Mouse (Mus musculus): ENCODE results near the gene Shc1. TPM values are rescaled to one million over a fixed set of nuclear protein-coding genes. Genes with fewer than 3 reads are reported as not detected.
A peak's percentile ranks its signal among the peaks of the same experiment; 100 is the strongest.

Gene Shc1
- total and polyA plus RNA-seq, 2 experiments: 37.7 to 56.8 TPM

DNA sequence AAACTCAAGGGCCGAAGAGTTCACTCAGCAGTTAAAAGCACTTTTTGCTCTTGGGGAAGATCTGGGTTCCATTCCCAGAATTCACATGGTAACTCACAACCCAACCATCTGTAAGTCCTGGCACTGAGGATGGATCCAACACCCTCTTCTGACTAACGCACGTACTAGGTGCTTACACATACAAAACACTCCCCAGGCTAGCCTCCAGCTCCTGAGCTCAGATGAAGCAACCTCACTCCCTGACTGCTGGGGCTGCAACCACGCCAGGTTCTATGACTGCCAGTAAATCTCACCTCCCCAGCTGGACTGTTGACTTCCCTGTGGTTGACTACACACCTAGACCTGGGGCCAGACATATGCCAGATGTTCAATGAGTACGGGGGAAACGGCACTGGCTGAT lies 11.4 kb upstream of the Shc1 start:
- H3K27ac ChIP-seq (replicated peaks; ENCODE audit: insufficient read depth, low read depth, low read length): peak overlapping the region; percentile 55
- H3K79me2 ChIP-seq (ENCODE audit: control insufficient read depth, insufficient read depth, low read length): peaks cover 5% of the 10 kb centered on the region; the same call in 1 of the 2 replicates
- no peaks in the 10 kb centered on the region for H3K27me3 ChIP-seq (ENCODE audit: control insufficient read depth, insufficient read depth, low read length)
- H3K36me3 ChIP-seq (ENCODE audit: control insufficient read depth, insufficient read depth, low read length): peaks cover 10% of the 10 kb centered on the region; the same call in 1 of the 2 replicates
- TF ChIP-seq CTCF (IDR thresholded peaks at IDR 0.05; ENCODE audit: low read depth, low read length): no peak
- no peak for TF ChIP-seq POLR2A (IDR thresholded peaks at IDR 0.05; ENCODE audit: extremely low read depth, insufficient read depth, low read length)
- no peak overlapping the region for H3K9ac ChIP-seq (ENCODE audit: low read depth, low read length)
- no peak overlapping the region for H3K4me3 ChIP-seq (ENCODE audit: insufficient read depth, low read depth, low read length)
- WGBS: 35% methylated on average over 6 of the region's 6 CpGs
- H3K4me1 ChIP-seq (ENCODE audit: control insufficient read depth, insufficient read depth, low read length): peaks cover 24% of the 10 kb centered on the region
- DNase-seq (ENCODE audit: extremely low read depth, low read depth, low spot score): peak; percentile 91

DNA sequence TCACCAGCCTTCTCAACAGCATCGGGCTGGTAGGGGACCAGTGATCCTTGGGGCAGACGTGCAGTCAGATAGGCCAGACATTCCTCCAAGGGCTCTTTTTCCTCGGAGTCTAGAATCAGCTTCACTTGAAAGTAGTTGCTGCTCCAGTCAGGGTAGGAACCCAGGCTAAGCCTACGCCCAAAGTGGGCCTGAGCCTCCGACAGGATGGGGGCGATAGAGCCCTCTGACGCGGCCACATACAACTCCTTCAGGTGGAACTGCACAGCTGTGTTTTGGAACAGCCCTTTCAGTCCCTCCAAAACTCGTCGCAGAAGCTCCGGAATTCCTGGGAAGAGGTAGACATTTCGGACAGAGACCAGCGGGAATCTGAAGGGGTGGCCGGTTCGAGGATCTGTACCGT lies 9.8 kb upstream of the Shc1 start:
- peaks cover 24% of the 10 kb centered on the region for H3K4me1 ChIP-seq (ENCODE audit: control insufficient read depth, insufficient read depth, low read length)
- no peak overlapping the region for H3K4me3 ChIP-seq (ENCODE audit: insufficient read depth, low read depth, low read length)
- no peak overlapping the region for H3K27ac ChIP-seq (replicated peaks; ENCODE audit: insufficient read depth, low read depth, low read length)
- H3K27me3 ChIP-seq (ENCODE audit: control insufficient read depth, insufficient read depth, low read length): no peaks in the 10 kb centered on the region
- DNase-seq (ENCODE audit: extremely low read depth, low read depth, low spot score): no peak
- TF ChIP-seq CTCF (IDR thresholded peaks at IDR 0.05; ENCODE audit: low read depth, low read length): no peak
- peaks cover 7% of the 10 kb centered on the region; the same call in 1 of the 2 replicates for H3K36me3 ChIP-seq (ENCODE audit: control insufficient read depth, insufficient read depth, low read length)
- 81% methylated on average over 16 of the region's 16 CpGs for WGBS
- no peak overlapping the region for H3K9ac ChIP-seq (ENCODE audit: low read depth, low read length)
- H3K79me2 ChIP-seq (ENCODE audit: control insufficient read depth, insufficient read depth, low read length): peaks cover 5% of the 10 kb centered on the region; the same call in 1 of the 2 replicates

DNA sequence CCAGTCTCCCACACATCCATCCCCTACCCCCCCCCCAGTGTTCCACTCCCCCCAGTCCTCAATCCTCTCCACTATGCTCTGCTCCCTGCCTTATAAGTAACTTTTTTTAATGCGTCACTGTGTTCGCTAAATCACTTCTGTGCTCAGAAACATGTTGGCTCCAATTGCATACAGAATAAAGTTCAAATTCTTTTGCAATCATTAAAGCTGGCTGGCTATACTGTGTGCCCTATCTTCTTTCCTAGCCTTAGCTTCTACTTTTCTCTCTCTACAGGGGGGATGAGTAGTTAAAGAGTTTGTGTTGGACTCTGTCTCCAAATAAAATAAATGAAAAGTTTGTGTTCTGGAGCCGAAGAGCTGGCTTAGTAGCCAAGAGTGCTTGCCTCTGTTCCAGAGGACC lies 8.5 kb upstream of the Shc1 start:
- Histone ChIP-seq H3K36me3 (ENCODE audit: control insufficient read depth, insufficient read depth, low read length) (peaks cover 5% of the 10 kb centered on the region; the same call in 1 of the 2 replicates), H3K4me3 (ENCODE audit: insufficient read depth, low read depth, low read length) (no peak overlapping the region), H3K27me3 (ENCODE audit: control insufficient read depth, insufficient read depth, low read length) (no peaks in the 10 kb centered on the region), H3K27ac (replicated peaks; ENCODE audit: insufficient read depth, low read depth, low read length) (peak overlapping the region; percentile 93), H3K79me2 (ENCODE audit: control insufficient read depth, insufficient read depth, low read length) (peaks cover 3% of the 10 kb centered on the region; the same call in 1 of the 2 replicates), H3K4me1 (ENCODE audit: control insufficient read depth, insufficient read depth, low read length) (peaks cover 24% of the 10 kb centered on the region), H3K9ac (ENCODE audit: low read depth, low read length) (peak overlapping the region; percentile 57)
- 37% methylated on average over 3 of the region's 3 CpGs for WGBS
- no peak for TF ChIP-seq CTCF (IDR thresholded peaks at IDR 0.05; ENCODE audit: low read depth, low read length)
- TF ChIP-seq POLR2A (IDR thresholded peaks at IDR 0.05; ENCODE audit: extremely low read depth, insufficient read depth, low read length): no peak
- DNase-seq (ENCODE audit: extremely low read depth, low read depth, low spot score): peak; percentile 89

DNA sequence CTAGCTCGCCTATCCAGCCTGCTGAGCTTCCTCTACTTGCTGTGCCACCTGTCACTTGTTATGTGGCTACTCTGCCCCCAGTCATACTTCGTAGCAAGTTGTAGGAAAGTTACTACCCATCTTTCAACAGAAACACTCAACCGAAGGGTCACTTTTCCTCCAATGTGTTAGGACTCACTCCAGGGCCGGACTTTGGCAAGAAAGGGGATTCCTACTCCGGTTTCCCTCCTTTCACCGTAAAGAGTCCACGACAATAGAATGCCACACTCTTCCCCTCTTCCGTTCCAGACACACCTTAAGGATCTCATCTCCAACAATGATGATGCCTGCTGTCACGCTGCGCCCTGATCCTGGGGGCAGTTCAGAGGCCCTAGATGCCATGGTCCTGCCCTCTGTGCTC lies 7.4 kb upstream of the Shc1 start:
- peak overlapping the region; percentile 93 for H3K27ac ChIP-seq (replicated peaks; ENCODE audit: insufficient read depth, low read depth, low read length)
- peak; percentile 54 for DNase-seq (ENCODE audit: extremely low read depth, low read depth, low spot score)
- no peaks in the 10 kb centered on the region for H3K27me3 ChIP-seq (ENCODE audit: control insufficient read depth, insufficient read depth, low read length)
- peaks cover 4% of the 10 kb centered on the region; the same call in 1 of the 2 replicates for H3K79me2 ChIP-seq (ENCODE audit: control insufficient read depth, insufficient read depth, low read length)
- H3K9ac ChIP-seq (ENCODE audit: low read depth, low read length): peak overlapping the region; percentile 83
- peaks cover 4% of the 10 kb centered on the region for H3K36me3 ChIP-seq (ENCODE audit: control insufficient read depth, insufficient read depth, low read length)
- no peak for TF ChIP-seq POLR2A (IDR thresholded peaks at IDR 0.05; ENCODE audit: extremely low read depth, insufficient read depth, low read length)
- no peak for TF ChIP-seq CTCF (IDR thresholded peaks at IDR 0.05; ENCODE audit: low read depth, low read length)
- WGBS: 34% methylated on average over 10 of the region's 10 CpGs
- peak overlapping the region; percentile 69 for H3K4me3 ChIP-seq (ENCODE audit: insufficient read depth, low read depth, low read length)
- peaks cover 22% of the 10 kb centered on the region for H3K4me1 ChIP-seq (ENCODE audit: control insufficient read depth, insufficient read depth, low read length)

DNA sequence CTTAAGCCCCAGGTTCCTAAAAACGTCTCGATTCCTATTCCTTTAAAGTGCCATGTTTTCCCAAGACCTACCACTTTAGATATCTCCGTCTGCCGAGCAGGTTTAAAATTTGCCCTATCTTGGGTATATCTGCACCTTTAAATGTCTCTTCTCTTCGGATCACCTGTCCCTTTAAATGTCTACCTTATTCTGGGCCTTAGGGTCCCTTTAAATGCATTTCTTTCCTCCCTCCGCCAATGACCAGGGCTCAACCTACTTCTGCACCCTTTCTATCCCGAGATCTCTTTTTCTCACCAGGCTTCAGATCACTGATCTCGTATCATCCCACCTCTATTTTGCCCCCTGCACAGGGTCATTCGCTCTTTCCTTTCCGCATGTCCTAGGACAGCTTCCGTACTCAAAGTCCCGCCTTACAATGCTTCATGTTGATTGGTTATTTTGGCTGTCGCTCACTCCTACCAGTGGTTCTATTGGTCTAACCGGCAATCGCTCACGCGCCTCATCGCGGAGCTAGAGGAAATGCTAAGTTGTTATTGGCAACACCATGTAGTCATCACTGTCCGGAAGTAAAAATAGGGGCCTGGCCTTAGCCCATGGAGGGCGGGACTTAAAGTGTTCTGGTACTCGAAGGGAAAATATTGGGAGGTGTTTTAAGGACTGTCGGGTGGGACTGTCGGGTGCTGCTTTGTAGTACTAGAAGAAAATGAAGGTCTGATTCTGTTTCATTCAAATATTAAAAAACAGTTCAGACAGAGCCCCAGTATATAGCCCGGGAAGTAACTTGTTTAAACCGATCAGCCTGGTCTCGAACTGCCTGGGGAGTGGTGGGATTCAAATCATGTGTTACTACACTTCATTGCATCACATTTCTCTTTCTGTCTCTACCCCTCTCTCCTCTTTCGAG lies 6.5 kb upstream of the Shc1 start, which contains the start of gene Flad1:
Gene Flad1, minus strand, starts transcription at position 381 of the 904 bp plus-strand sequence.
- H3K27ac ChIP-seq (replicated peaks; ENCODE audit: insufficient read depth, low read depth, low read length): peak within 1 kb of the TSS; percentile 93
- WGBS: 3% methylated on average over 28 of the region's 28 CpGs
- H3K4me3 ChIP-seq (ENCODE audit: insufficient read depth, low read depth, low read length): peak within 1 kb of the TSS; percentile 69
- DNase-seq (ENCODE audit: extremely low read depth, low read depth, low spot score): peak; percentile 99
- peaks cover 4% of the 10 kb centered on the region for H3K36me3 ChIP-seq (ENCODE audit: control insufficient read depth, insufficient read depth, low read length)
- H3K9ac ChIP-seq (ENCODE audit: low read depth, low read length): peak within 1 kb of the TSS; percentile 83
- H3K27me3 ChIP-seq (ENCODE audit: control insufficient read depth, insufficient read depth, low read length): no peaks in the 10 kb centered on the region
- H3K4me1 ChIP-seq (ENCODE audit: control insufficient read depth, insufficient read depth, low read length): peaks cover 22% of the 10 kb centered on the region
- TF ChIP-seq CTCF (IDR thresholded peaks at IDR 0.05; ENCODE audit: low read depth, low read length): no peak
- TF ChIP-seq POLR2A (IDR thresholded peaks at IDR 0.05; ENCODE audit: extremely low read depth, insufficient read depth, low read length): no peak
- H3K79me2 ChIP-seq (ENCODE audit: control insufficient read depth, insufficient read depth, low read length): peaks cover 5% of the 10 kb centered on the region; the same call in 1 of the 2 replicates
